Mouse (Mus musculus) cerebellum, adult 18-20 months (tissue): ENCODE data around the gene Hoxa6.

Experiments
- DNase-seq, 2 experiments: peaks; one replicate each; pipeline ENCODE4 v3.0.0; 2021

Gene Hoxa6

DNA sequence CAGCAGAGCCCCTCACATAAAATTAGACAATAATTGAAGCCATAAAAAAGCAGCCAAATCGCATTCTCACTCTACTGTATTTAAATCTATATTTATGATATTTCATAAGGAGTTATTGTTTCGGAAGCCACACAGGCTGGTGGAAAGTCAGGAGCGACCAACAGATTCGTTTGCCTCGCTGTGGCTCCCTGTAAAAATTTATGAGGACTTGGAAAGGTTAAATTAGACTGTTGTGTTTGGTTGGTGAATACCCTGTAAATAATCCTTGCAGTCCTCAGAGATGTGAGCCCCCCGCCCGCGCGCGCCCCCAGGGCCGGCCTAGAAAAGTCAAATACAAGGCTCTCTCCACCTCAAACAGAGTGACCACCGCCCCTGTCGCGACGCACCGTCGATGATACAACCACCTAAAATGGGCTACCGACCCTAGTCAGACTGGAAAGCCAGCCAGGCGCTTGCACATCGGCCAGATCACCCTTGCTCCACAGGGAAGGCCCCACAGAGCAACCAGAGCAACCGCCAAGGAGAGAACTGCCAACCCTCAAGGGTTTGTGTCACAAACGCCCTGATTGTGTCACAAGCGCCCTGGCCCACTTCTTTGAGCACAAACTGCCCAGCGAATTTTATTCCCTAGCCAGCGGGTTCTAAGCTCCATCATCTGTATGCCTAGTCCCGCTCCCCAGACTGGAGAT lies 18.2 kb upstream of the Hoxa6 start:
- DNase-seq, result no peak

DNA sequence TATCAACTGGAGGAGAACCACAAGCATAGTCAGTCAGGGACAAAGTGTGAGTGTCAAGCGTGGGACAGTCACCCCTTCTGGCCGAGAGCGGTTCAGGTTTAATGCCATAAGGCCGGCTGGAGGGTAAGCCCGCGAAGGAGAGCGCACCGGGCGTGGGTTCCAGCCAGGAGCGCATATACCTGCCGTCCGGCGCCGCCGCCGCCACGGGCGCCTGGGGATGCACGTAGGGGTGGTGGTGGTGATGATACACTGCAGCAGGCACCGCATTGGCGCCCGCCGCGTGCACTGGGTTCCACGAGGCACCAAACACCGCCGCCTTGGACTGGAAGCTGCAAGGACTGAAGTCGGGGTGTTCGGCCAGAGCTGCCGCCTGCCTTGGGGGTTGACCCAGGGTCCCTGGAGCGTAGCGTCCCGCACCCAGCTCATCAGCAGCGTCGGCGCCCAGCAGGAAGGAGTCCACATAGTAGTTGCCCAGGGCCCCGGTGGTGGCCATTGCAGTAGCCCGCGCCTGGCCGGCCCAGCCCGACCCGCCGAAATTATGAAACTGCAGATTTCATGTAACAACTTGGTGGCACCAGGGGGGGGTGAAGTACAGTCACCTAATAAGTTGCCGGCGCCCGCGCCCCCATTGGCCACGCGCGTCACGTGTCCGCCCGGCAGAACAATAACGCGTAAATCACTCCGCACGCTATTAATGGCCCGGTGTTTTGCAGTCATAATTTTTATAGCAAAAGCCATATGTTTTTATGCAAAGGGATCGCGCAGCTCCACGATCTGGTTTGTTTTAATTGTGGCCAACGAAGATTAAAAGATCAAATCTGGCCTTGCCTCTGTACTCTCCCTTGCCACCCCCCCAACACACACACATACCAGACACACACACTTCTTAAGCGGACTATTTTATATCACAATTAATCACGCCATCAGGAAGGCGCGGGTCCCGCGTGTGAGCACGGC lies 17.4 kb upstream of the Hoxa6 start:
- no peak for DNase-seq

DNA sequence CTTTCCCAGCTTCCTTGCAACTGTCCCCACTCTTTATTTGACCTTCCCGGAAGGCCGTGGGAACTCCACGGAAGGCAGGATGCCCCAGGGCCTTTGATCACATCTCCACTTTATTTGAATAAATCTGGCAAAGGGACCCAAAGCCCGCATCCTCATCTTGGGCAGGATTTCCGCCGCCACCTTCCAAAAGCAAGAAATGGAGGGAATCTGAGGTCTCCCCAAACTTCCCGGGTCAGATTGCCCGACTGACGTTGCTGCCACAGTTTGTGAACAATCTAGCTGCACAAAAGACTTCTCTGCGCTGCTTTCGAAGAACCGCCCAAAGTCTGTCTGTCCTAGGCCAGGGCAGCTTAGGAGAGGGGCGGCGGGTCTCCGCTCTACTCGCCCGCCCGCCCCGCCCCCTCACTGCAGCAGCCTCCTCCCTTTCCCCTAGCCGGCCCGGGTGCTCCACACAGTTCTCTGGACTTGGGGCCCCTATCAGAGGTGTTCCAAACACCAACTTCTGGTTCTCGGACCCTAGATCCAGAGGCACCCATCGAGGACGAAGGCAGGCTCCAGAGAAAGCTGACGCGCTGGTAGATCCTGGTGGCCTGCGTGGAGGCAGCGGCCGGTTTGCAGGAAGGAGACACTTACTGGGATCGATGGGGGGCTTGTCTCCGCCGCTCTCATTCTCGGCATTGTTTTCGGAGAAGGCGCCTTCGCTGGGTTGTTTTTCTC lies 16.5 kb upstream of the Hoxa6 start:
- DNase-seq, result no peak

DNA sequence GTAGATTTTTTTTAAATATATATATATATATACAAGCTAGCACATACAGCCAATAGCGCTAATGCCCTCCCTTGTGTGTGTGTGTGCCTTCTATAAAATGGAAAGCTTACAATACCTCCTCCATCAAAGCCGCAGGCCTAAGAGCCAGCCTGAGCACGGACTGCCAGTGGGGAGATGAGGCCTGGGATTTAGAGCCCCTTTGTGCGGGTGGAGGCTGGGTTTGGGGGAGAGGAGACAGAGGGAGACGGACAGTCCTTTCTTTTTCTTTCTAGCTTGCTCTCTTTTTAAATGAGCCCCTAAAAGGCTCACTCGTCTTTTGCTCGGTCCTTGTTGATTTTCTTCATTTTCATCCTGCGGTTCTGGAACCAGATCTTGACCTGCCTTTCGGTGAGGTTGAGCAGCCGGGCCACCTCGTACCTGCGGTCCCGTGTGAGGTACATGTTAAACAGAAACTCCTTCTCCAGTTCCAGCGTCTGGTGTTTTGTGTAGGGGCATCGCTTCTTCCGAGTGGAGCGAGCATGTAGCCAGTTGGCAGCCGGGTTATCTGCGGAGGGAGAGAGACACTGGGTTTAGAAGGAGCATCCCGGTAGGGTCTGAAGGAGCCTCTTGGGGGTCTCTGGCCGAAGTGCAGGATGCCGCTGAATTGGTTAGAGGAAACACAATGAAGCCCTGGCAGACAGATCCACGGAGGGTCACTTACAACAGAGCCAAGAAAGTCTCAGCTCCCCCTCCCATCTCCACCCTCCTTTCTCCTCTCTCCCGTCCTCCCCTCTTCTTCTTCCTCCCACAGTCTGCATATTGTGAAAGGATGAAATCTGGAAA lies 15.6 kb upstream of the Hoxa6 start:
- no peak for DNase-seq

DNA sequence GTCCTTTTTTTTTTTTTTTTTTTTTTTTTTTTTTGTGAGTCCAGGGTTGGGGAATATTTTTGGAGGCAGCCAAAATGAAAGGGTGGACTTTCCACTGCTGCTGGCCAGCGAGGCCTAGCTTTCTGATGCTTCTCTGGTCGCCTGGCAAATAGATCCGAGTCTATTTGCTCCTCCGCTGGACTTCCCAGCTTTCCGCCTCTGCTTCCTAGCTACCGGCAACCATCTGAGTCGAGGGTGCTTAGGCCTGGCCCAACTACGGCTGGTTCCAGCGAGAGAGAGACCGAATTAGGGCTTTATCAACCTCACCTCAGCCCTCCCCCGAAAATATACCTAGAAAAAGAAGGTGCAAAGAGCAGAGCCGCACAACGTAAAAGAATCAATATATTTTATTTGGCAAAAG lies 14.2 kb upstream of the Hoxa6 start:
- DNase-seq, result no peak

DNA sequence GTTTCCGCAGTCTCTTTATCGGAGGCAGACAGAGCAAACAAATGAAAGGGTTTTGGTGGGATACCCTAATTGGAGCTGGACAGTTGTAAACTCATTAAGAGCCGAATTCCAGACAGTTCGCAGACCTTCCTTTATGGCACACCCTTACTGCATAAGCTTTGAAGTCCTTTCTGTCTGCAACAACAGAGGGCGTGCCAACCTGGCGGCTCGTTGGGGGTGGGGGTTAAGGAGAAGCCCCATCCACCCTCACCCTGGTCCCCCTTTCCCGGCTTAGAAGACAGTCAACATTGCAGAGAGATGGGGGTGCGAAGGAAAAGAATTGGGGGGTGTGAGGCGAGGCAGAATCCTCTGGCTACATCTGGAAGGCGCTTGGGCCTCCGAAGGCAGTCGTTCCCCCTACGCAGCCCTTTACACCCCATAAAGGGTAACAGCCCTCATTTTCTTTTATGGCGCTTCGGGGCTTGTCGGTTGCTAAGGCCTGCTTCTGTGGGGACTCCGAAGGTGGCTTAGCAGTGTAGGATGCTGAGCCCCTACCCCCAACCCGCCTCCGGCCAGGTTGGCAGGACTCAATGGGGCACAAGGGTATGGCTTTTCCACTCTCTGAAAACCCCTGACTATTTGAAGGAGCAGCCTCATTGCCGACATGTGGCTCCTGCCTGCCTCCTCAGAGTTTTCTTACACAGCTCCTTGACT lies 13.6 kb upstream of the Hoxa6 start:
- DNase-seq, result no peak

DNA sequence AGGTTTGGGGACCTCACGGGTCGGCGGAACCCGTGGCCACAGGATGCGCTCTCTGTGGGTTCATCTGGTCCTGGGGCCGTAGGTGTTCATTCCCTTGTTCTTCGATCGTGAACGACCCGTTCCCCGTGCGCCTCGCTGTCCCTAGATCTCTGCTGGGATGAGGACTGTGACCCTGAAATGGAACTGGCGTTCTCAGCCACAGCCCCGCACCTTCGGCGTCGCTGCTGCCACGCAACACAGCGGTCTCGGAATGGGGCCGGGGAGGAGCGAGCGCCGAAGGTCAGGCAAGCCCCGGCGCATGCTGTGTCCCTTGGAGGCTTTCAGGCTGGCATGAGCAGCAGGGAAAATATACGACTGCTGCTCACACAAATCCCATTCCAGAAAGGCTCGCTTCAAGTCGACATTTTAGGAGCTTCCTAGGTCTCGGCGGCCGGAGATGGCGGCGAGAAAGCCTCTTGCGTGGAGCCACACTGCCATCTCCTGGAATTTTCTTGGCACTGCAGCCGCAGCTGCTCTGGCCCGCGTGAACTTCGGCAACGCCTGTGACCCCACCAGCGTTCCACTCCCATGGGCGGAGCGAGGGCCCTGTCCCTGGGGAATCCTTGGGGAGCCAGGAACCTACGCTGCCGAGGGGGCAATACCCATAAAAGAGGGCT lies 12.9 kb upstream of the Hoxa6 start, which contains the start of gene Hoxa7:
Gene Hoxa7 (minus strand): TSS at position 518 of the 656 bp plus-strand sequence.
- peak; percentile 69 to 84 for DNase-seq

DNA sequence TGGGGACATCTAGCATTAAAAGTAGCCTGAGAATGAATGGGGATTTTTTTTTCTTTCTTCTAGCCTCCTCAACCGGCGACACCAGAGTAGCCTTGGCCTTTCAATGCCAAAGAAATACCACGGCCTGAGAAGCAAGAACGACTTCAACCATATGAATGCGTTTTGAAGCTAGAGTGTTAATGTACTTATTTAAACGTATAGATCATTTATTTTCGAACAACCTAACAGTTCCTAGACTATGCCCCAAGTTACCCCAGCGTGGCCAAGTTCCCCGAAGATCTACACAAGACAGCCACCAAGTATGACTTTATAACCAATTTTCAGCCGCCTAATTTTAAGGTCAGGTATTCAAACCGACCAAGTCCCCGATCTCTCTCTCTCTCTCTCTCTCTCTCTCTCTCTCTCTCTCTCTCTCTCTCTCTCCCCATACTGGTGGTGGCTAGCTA lies 12.4 kb upstream of the Hoxa6 start:
- no peak for DNase-seq

DNA sequence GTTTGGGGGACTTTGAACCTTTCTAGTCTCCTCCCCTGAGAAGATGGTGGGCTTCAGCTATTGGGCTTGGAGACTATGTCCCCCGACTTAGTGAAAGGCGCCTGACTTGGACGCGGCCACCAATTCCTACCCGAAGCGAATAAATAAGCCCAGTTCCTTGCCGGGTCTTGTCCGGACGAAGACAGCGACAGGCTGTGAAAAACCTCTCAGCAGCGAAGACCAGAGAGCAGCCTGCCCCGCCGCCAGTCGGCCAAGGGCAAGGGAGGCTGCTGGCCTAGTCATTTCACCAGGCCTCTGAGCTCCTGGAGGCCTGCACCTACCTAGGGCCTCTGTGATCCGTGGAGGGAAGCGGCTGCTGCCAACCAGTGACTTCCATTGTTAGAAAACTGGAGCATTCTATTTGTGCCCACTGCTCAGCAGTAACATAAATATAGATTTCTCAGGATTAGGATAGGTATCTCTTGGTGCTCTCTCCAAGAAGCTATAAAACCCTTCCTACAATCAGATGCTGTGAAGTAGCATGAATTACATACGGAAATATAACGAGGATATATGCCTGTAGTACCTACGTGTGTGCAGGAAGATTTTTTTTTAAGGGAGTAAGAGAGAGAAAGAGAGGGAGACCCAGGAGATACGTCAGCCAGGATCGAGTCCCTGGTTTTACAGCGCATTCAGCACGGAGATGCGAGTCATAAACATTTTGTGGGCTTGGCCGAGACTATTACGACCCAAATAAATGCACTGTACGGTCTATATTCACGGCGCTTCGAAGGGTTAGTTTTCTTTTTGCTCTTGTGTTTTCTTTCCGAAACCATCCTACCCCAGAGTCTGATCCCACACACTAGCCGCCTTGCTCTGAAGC lies 11.7 kb upstream of the Hoxa6 start:
- DNase-seq, result no peak

DNA sequence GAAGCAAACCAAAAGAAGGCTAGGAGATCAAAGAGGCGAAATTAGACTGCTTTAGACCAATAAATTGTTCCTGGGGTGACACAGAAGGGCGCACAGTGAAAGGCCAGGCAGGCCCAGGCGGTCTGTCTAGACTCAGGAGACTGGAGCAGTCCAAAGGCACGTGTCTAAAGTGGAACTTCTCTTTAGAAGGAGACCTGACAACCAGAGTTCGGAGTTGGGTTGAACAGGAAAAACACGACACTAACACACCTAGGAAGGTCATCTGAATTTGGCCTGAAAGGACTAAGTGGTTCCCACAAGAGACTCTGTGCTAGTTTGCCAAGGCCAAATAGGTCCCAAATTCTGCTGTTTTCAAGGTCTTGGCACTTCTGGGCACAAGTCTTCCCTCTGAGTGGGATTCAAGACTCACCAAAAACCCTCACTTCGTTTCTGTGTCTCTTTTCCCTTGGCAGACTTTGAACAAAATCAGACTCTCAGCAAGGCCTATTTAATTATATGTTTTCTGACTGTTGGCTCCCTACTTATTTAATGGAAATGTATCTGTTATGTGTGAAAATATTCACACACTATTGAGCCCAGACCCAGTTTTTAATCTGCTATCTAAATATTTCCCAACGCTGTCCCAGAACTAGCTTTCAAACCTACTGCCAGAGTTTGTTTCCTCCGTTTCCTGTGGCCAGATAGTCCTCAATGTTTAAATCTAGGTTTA lies 10.9 kb upstream of the Hoxa6 start:
- no peak for DNase-seq

DNA sequence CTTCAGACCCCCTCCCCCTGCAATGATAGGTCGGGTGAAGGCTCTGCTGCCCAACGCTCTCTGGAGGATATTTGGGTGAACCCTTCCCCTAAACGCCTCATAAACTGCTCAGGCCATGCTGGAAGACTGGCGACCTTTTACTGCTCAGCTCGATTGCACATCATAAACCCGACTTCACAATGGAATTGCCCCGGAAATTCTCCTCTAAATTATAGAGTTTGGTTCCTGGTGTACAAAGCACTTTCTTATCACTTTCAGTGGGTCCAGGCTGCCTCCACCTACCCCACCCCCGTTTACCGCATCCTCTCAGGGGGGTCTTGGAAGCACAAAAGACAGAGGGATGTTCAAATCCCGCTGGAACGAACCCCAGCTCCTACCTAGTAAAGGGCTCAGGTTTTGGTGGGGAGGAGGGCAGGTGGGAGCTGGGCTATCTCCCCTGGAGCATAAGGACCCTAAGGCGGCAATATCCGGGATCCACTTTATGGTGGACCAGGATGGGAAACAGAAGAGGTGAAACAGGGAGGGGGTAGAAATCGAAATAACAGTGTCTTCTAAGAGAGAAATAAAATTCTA lies 10.2 kb upstream of the Hoxa6 start:
- no peak for DNase-seq

DNA sequence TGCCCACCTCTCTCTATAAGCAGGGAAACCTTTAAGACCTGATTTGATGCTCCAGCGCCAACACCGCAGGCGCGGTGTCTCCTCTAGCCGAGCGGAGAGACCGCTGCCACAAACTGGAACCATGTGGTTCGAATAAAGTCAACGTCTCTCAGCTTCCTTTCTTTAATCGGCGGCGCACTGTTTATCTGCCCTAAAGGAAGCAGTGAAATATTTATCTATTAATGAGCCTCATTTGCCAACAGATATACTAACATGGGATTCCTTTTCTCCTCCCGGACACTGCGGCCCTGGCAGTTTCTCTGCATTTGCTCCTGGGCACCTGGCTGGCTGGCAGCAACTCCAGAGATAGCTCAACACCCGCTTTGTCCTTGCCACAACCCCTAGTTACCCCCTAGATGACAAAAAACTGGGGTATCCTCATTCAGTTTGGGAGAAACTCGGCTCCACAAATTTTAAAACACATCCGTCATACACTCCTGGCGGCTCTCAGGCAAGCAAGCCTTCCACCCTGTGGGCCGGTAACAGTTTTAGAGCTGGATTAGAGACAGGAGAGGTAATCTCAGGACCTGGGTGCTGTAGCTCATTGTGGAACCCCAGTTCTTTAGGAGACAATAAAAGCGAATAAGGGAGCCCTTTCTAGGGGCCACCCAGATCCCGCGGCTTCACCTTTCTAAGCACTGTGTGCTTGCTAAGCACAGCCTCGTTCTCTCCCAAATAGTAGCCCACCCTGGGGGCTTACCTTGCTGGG lies 9.5 kb upstream of the Hoxa6 start:
- DNase-seq, result no peak

DNA sequence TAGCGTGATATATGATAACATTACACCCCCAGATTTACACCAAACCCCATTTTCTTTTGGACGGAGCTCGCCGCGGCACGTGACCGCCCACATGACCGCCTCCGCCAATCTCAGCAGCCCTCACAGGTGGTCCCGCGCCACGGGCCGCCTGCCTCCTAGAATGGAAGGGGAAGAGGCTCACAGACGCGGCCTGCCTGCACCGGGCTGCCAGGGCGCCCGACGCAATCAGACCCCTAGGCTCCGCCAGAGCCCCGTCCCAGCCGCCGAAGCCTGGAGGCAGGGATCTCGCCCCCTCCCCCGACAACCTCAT lies 8.9 kb upstream of the Hoxa6 start:
- no peak for DNase-seq

DNA sequence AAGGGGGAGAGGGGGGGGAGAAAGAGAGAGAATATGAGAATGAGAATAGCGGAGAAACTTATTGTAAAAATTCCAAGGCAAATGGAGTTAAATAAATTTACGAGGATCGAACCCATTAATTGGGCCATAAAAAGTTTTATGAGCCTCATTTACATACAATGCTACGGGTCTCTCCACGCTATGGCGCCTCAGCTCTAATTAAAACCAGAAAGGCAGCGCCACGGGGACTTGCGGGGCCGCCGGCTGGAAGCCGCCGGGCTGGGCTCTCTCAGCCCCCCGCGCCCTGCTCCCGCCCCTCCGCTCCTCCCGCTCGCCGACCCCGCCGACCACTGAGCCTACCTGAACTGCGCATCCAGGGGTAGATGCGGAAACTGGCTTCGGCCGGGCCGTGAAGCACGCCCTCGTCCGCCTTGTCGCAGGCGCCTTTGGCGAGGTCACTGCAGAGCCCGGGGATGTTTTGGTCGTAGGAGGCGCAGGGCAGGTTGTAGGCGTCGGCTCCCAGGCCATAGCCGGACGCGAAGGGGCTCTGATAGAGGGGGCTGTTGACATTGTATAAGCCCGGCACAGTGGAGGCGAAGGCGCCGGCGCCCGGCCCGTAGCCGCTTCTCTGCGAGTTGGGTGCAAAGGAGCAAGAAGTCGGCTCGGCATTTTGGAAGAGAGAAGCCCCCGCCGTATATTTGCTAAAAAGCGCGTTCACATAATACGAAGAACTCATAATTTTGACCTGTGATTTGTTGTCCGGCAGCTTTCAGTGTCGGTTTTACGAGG lies 8.4 kb upstream of the Hoxa6 start:
- DNase-seq, result no peak

DNA sequence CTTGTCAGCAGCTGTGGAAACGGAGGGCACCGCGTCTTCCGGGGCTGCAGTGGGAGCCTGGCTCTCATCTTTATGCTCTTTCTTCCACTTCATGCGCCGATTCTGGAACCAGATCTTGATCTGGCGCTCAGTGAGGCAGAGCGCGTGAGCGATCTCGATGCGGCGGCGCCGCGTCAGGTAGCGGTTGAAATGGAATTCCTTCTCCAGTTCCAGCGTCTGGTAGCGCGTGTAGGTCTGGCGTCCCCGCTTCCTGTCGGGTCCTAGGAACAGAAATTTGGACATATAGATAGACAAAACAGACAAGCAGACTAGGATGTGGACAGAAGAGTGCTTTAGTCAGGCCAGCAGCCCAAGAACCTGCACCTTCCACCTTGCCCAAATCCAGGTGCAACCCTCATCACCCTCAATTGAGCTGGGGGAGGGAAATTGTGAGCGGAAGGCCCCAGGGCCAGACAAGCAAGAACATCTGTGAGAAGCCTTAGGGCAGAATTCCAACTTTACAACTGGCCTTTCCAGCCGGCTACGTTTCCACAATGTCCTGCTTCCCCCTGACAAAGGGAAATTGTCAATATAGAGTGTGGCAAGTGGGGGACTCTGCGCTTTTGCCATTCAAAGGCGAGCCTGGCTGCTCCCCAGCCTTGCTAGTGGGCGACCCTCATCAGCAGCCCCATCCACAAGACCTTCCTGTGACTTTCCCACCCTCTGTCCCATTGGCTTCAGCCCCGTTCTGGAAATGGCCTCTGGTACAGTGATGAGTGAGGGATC lies 7.4 kb upstream of the Hoxa6 start:
- DNase-seq, result no peak

DNA sequence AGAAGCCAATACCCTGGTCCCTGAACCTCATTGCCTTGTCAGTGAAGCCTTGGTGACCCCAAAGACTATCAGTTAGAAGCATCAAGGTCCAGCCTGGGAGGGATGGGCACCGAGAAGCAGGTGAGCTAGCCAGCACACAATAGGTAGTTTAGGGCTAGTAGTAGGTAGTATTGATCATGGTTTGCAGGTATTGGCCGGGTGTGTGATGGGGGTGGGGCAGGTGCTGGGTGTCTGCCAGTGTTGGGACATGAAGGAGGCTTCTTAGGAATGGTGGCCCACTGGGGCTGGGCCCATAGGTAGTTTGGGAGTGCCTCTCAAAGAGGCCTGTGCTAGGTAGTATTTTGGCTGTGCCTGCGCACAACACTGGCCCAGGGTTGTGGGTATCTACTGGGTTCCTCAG lies 6.5 kb upstream of the Hoxa6 start:
- DNase-seq, result no peak

DNA sequence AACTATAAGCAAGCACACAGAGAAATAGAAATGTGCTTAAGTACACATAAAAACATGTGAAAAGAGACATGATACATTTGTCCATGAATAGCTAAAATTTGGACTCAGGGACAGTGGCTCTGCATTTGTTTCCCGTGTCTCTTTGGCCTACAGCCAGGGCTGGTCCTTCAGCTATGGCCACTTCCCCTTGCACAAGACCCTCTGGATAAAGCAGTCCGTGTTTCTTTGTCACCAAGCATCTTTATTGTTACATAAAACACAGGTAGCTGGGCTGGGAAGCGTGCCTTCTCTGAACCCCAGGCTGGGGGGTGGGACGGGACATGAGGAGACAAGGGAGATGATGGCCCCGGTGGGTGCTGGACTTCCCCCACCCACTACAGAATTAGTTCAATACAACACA lies 5.7 kb upstream of the Hoxa6 start:
- no peak for DNase-seq
